Mouse (Mus musculus): ENCODE data around the gene Defb11.

- no peak for TF ChIP-seq CTCF (IDR thresholded peaks at IDR 0.05; ENCODE audit: insufficient read depth, low read depth, low read length)
- no peak for TF ChIP-seq POLR2A (IDR thresholded peaks at IDR 0.05; ENCODE audit: insufficient read depth, low read depth, low read length)
Measured at GRCm38 (mm10) chr8:21947311-21948017, 41.3 kb upstream of the Defb11 start.
